Mouse (Mus musculus): ENCODE results near the gene Rrp8. TPM values are rescaled to one million over a fixed set of nuclear protein-coding genes. Genes with fewer than 3 reads are reported as not detected.
"Not testable (repeated sequence)": the region's sequence is repeated elsewhere in the genome, so short reads cannot be mapped to it uniquely, and the experiment has no call there.

Rrp8 gene
- polyA plus RNA-seq, 1 experiment from 2014 or later: 12.6 TPM

DNA sequence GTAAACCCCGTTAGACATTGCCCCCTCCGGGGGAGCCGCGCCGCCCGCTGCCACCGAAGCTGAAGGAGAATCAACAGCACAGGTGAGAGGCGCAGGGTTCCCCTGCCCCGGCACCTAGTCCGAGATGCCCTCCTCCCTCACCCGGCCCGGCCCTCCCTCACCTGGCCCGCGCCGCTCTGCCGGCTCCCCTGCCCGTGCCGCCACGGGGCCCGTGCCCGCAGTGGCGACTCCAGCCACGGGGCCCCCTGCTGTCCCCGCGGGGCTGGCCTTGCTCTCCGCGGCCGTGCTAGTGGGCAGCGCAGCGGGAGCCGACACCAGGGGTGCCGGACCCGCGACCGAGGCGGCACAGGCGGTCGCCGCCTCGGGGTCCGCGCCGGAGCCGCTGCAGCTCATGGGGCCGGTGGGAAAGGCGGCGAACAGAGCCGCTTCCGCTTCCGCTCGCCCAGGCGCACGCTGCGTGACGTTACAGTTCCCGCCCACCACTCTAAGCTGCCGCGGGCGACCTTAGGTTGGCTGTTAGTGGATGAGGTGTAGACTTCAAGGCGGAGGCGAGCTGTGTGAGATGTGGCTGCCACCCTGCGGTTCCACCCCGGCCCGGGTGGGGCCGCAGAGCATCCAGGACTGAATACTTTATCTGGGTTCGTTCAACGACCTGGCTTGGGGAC is 6.9 kb upstream of the Rrp8 start, which contains the start of gene Taf10:
Gene Taf10 (minus strand): TSS at position 436 of the 665 bp plus-strand sequence.
- peak within 1 kb of the TSS; percentile 97 for H3K4me3 ChIP-seq (replicated peaks)
- peak within 1 kb of the TSS; percentile 93 for H3K9ac ChIP-seq
- no peaks in the 10 kb centered on the region for H3K9me3 ChIP-seq (replicated peaks)
- ATAC-seq (ENCODE audit: insufficient read depth): peak; percentile 99
- peak within 1 kb of the TSS; percentile 87 for H3K27ac ChIP-seq (replicated peaks)
- under 1% methylated on average over 67 of the region's 67 CpGs for WGBS (ENCODE audit: insufficient replicate concordance)
- H3K4me2 ChIP-seq: peak within 1 kb of the TSS; percentile 89
- no peaks in the 10 kb centered on the region for H3K27me3 ChIP-seq
- peaks cover 43% of the 10 kb centered on the region for H3K4me1 ChIP-seq (replicated peaks)
- peaks cover 70% of the 10 kb centered on the region for H3K36me3 ChIP-seq (replicated peaks)

DNA sequence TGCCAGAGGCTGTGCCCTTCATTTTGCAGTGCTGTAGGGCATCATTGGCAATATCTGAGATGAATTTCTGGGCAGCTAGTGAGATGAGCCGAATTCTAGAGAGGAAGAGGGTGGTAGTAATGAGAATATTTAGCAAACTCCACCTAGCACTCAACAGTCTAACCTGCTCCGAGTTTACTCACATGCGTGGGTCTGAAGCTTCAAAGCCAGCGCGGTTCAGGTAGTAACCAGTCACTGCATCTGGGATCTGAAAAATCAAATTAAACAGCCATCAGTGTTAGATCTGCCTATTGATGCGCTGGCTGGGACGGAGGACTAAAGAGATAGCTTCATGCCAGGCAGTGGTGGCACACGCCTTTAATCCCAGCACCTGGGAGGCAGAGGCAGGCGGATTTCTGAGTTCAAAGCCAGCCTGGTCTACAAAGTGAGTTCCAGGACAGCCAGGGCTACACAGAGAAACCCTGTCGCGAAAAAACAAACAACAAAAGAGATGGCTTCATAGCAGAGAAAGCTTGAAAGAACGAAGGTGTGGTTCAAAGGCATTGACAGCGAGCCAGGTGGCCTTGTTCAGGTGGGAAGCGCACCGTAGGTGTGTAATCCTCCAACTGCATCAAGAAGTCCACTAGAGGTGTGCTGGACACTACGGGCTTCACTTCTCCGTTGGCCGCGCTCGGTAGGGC is 6.2 kb upstream of the Rrp8 start:
- peak overlapping the region; percentile 97 for H3K4me3 ChIP-seq (replicated peaks)
- peak overlapping the region; percentile 87 for H3K27ac ChIP-seq (replicated peaks)
- 24% methylated on average over 20 of the region's 20 CpGs for WGBS (ENCODE audit: insufficient replicate concordance)
- H3K9me3 ChIP-seq (replicated peaks); H3K27me3 ChIP-seq; ATAC-seq (ENCODE audit: insufficient read depth): not testable (repeated sequence)
- peaks cover 63% of the 10 kb centered on the region for H3K36me3 ChIP-seq (replicated peaks)
- H3K4me2 ChIP-seq: peak overlapping the region; percentile 89
- peaks cover 50% of the 10 kb centered on the region for H3K4me1 ChIP-seq (replicated peaks)
- H3K9ac ChIP-seq: peak overlapping the region; percentile 93

DNA sequence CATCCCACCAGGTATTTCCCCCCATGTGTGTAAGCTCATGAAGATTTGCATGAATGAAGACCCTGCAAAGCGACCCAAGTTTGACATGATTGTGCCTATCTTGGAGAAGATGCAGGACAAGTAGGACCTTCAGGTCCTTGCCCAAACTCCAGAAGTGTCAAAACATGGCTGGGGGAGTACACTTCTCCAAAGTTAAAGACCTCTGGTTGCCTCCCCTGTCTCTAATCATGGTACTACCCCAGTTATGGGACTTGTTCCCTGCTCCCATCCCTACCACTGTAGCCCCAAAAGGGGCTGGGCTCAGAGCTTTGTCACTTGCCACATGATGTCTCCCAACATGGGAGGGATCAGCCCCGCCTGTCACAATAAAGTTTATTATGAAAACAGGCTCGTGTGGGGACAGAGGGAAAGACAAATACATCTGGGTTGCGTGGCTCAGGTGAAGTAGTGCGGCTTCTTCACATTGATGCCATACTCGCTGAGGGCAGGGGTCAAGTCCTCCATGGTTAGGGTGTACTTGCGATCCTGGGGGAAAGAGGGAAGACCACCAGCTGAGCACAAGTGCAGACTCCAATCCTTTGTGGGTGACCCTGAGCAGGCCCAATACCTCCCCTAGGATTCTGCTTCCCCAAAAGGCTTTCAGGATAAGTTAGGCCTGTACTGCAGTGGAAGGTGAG is 5.5 kb upstream of the Rrp8 start:
- Histone ChIP-seq H3K4me3 (replicated peaks) (peak overlapping the region; percentile 97), H3K36me3 (replicated peaks) (peaks cover 56% of the 10 kb centered on the region), H3K4me2 (peak overlapping the region; percentile 89), H3K9ac (peak overlapping the region; percentile 93; the same call in 1 of the 2 replicates), H3K4me1 (replicated peaks) (peaks cover 57% of the 10 kb centered on the region)
- H3K9me3 ChIP-seq (replicated peaks); H3K27me3 ChIP-seq; ATAC-seq (ENCODE audit: insufficient read depth); H3K27ac ChIP-seq (replicated peaks): not testable (repeated sequence)
- WGBS (ENCODE audit: insufficient replicate concordance): 72% methylated on average over 7 of the region's 7 CpGs

DNA sequence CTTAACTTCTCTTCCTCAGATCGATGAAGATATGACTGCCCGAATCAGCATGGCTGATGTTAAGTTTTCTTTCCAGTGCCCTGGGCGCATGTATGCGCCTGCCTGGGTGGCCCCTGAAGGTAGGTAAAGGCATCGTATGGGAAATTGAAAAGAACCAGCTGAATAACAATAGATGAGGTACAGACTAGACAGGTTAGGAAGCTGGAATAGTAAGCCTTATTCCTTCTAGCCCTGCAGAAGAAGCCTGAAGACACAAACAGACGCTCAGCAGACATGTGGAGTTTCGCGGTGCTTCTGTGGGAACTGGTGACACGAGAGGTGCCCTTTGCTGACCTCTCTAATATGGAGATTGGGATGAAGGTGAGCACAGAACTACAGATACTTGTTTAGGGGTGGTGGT is 4.8 kb upstream of the Rrp8 start:
- H3K9me3 ChIP-seq (replicated peaks): no peaks in the 10 kb centered on the region
- H3K4me1 ChIP-seq (replicated peaks): peaks cover 61% of the 10 kb centered on the region
- H3K27me3 ChIP-seq: no peaks in the 10 kb centered on the region
- H3K4me3 ChIP-seq (replicated peaks): no peak overlapping the region
- H3K9ac ChIP-seq: no peak overlapping the region
- H3K4me2 ChIP-seq: no peak overlapping the region
- no peak for ATAC-seq (ENCODE audit: insufficient read depth)
- peaks cover 49% of the 10 kb centered on the region for H3K36me3 ChIP-seq (replicated peaks)
- no peak overlapping the region for H3K27ac ChIP-seq (replicated peaks)
- WGBS (ENCODE audit: insufficient replicate concordance): 79% methylated on average over 9 of the region's 9 CpGs

DNA sequence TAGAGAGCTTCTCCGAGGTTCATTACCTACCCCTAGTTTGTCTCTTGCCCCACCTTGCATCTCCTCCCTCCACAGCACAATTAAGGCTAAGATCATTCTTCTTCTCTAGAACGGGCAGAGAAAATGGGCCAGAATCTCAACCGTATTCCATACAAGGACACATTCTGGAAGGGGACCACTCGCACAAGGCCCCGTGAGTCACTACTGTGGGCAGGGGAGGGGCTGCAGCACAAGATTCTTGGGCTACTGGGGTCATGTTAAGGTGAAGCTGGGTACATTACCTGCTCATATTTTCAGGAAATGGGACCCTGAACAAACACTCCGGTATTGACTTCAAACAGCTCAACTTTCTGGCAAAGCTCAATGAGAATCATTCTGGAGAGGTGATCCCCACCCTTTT is 3.7 kb upstream of the Rrp8 start:
- peaks cover 64% of the 10 kb centered on the region for H3K4me1 ChIP-seq (replicated peaks)
- no peak overlapping the region for H3K27ac ChIP-seq (replicated peaks)
- H3K4me3 ChIP-seq (replicated peaks): no peak overlapping the region
- no peaks in the 10 kb centered on the region for H3K27me3 ChIP-seq
- peaks cover 39% of the 10 kb centered on the region for H3K36me3 ChIP-seq (replicated peaks)
- no peak for ATAC-seq (ENCODE audit: insufficient read depth)
- no peaks in the 10 kb centered on the region for H3K9me3 ChIP-seq (replicated peaks)
- H3K4me2 ChIP-seq: no peak overlapping the region
- WGBS (ENCODE audit: insufficient replicate concordance): 78% methylated on average over 6 of the region's 6 CpGs
- H3K9ac ChIP-seq: no peak overlapping the region

DNA sequence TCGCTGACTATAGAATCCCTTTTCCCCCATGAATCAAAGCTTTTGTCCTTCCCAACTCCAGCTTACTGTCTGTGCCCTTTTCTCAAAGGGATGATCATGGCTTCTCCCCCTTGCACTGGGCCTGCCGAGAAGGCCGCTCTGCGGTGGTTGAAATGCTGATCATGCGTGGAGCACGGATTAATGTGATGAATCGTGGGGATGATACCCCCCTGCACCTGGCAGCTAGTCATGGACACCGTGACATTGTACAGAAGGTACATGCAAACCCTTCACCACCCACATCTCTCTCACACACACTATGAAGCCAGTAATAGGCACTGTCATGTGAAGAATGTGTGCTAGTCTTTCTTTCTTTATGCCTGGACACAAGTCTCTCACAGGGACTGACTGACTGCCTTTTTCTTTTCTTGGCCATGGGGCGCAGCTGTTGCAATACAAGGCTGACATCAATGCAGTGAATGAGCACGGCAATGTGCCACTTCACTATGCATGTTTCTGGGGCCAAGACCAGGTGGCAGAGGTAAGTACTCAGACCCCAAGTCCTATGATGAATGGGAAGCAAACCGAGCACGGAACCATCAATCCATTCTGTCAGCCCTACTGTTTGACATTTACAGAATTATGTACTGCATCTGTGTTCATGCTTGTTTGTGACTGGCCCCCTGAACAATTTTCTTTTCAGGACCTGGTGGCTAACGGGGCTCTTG is 3.1 kb upstream of the Rrp8 start:
- Histone ChIP-seq H3K36me3 (replicated peaks) (peaks cover 39% of the 10 kb centered on the region), H3K9me3 (replicated peaks) (no peaks in the 10 kb centered on the region), H3K4me2 (no peak overlapping the region), H3K4me1 (replicated peaks) (peaks cover 67% of the 10 kb centered on the region), H3K9ac (no peak overlapping the region), H3K4me3 (replicated peaks) (no peak overlapping the region), H3K27me3 (no peaks in the 10 kb centered on the region), H3K27ac (replicated peaks) (no peak overlapping the region)
- no peak for ATAC-seq (ENCODE audit: insufficient read depth)
- 80% methylated on average over 13 of the region's 13 CpGs for WGBS (ENCODE audit: insufficient replicate concordance)

DNA sequence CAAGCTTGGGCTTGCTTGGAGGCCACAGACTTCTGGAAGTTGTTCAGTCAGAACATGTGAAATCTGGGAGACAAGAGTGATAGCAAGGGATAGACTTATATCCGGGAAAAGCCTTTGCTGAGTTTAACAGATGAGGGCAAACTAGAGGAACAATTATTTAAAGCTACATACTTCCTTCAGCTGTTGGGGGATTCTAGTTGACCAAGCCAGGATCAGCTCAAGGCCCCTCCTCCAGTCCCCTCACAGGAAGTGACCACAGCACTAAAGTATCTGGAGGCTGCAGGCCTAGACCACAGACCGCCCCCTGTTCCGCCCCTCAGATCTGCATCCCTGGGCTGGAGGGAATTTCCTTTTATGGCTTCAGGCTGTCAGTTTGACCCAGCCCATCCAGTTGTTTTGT is 1.8 kb upstream of the Rrp8 start:
- H3K4me1 ChIP-seq (replicated peaks): peaks cover 63% of the 10 kb centered on the region

DNA sequence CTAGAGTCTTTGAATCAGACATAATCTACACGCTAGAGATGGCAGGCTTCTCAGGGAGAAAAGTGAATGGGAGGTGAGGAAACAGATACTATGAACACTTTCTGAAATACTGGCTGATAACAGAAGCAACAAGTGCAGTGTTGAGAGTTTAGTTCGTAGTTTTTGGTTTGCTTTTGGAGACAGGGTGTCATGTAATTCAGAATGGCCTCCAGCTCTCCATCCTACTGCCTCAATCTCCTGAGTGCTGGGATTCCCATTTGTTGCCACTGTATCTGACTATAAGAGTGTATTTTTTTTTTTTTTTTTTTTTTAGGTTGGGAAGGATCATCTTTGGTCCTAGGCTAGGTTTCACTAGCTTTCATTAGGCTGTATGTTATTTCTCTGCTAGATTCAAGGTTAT is 1.1 kb upstream of the Rrp8 start:
- no peak for ATAC-seq (ENCODE audit: insufficient read depth)
- WGBS (ENCODE audit: insufficient replicate concordance): 21% methylated on average over 2 of the region's 2 CpGs

More for the DNA sequence above, 1.8 kb upstream of the Rrp8 start:
- Histone ChIP-seq H3K4me3 (replicated peaks) (peak overlapping the region; percentile 92), H3K9ac (peak overlapping the region; percentile 33), H3K27me3 (no peaks in the 10 kb centered on the region), H3K36me3 (replicated peaks) (peaks cover 48% of the 10 kb centered on the region), H3K4me2 (peak overlapping the region; percentile 95), H3K9me3 (replicated peaks) (no peaks in the 10 kb centered on the region), H3K27ac (replicated peaks) (peak overlapping the region; percentile 72)
- WGBS (ENCODE audit: insufficient replicate concordance): 32% methylated on average over 3 of the region's 3 CpGs
- ATAC-seq (ENCODE audit: insufficient read depth): no peak

DNA sequence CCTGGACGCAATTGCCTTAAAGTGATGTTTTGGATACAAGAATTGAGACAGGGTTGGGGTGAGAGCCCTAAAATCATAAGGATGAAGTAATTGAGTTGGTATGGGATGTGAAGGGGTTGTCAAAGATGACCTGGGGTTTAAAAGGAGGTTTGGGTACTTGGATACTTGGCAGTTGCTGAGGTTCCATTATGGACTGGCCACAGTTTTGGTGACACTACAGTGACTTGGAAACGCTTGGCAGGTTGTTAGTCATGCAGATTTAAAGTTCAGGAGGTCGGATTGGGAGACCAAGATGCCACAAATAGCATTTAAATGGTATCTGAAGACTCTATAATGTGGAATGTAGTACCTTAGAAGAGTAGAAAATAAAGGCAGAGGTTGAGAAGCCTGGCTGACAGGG is 463 bp upstream of the Rrp8 start:
- peak overlapping the region; percentile 91 for H3K9ac ChIP-seq
- no peaks in the 10 kb centered on the region for H3K27me3 ChIP-seq
- H3K36me3 ChIP-seq (replicated peaks): peaks cover 56% of the 10 kb centered on the region
- no peaks in the 10 kb centered on the region for H3K9me3 ChIP-seq (replicated peaks)
- WGBS (ENCODE audit: insufficient replicate concordance): 26% methylated on average over 3 of the region's 3 CpGs
- peaks cover 52% of the 10 kb centered on the region for H3K4me1 ChIP-seq (replicated peaks)
- peak overlapping the region; percentile 95 for H3K4me2 ChIP-seq
- no peak for ATAC-seq (ENCODE audit: insufficient read depth)
- H3K4me3 ChIP-seq (replicated peaks): peak overlapping the region; percentile 92
- H3K27ac ChIP-seq (replicated peaks): peak overlapping the region; percentile 88

More for the DNA sequence above, 1.1 kb upstream of the Rrp8 start:
- Histone ChIP-seq H3K4me3 (replicated peaks) (peak overlapping the region; percentile 92), H3K4me2 (peak overlapping the region; percentile 95), H3K4me1 (replicated peaks) (peaks cover 59% of the 10 kb centered on the region), H3K36me3 (replicated peaks) (peaks cover 55% of the 10 kb centered on the region), H3K27me3 (no peaks in the 10 kb centered on the region), H3K9ac (peak overlapping the region; percentile 33), H3K9me3 (replicated peaks) (no peaks in the 10 kb centered on the region), H3K27ac (replicated peaks) (peak overlapping the region; percentile 72)

DNA sequence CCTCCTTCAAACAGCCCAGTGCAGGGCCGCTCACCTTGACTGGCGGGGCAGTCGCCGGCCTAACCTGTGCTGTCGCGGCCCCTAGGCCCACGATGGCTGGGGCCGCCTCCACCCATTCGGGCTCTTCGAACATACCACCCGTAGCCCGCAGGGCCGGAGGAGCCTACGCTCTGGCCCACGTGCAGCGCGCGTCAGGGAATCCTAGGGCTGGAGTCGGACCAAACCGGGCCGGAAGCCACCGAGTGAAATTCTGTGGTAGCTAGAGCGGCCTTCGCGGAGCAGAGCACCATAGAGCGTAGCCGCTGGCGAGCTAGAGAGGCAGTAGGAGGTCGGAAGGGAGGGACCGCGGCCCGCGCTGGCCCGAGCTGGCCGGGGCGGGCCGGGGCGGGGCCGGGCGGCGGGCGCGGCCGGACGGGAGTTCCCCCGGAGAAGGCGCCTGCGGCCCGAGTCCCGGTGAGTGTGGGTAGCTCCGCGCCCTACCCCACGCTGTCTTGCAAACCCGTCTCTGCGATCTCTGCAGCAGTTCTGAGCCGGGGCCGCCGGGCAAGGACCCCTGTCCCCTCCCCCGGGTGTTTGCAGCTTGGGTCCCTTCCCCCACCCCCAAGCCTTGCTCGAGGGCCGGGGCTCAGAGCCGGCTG is 802 bp downstream of the Rrp8 start, which contains the start of gene Ilk:
Gene Ilk (plus strand): TSS at position 329 of the 638 bp plus-strand sequence.
- under 1% methylated on average over 59 of the region's 62 CpGs for WGBS (ENCODE audit: insufficient replicate concordance)
- peaks cover 47% of the 10 kb centered on the region for H3K4me1 ChIP-seq (replicated peaks)
- peaks cover 56% of the 10 kb centered on the region for H3K36me3 ChIP-seq (replicated peaks)
- no peaks in the 10 kb centered on the region for H3K9me3 ChIP-seq (replicated peaks)
- H3K4me3 ChIP-seq (replicated peaks): peak within 1 kb of the TSS; percentile 92
- peak; percentile 99 for ATAC-seq (ENCODE audit: insufficient read depth)
- peak within 1 kb of the TSS; percentile 91 for H3K9ac ChIP-seq
- peak within 1 kb of the TSS; percentile 95 for H3K4me2 ChIP-seq
- peak within 1 kb of the TSS; percentile 88 for H3K27ac ChIP-seq (replicated peaks)
- no peaks in the 10 kb centered on the region for H3K27me3 ChIP-seq
